30 mouse cellular contexts compared by ENCODE assay signal in the genomic region with DNA sequence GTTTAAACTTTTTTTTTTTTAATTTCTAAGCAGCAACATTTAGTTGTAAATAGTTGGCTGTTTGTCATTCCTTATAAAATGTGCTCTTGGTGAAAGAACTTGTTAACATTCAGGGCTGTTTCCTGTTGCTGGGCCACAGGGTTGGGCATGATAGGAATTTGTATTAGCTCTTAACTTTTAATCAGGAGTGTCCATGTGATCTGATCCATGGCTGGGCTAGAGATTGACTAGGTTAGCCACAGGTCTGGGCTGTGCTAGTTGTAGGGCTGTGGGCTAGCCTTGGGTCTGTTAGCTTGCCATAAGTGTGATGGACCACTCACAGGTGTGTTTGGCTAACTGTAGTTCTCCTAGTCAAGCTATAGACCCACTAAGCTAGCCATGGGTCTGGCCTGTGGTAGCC.
DNase-seq lines count a peak whose midpoint lies in the region; ATAC-seq and TF ChIP-seq lines count a peak whose summit lies in the region.
"Had no signal": no experiment of that assay in that cellular context is flagged by ENCODE, and none has a peak within 500 bp of the region (broad histone marks: within the 10 kb centered on the region; RNA-seq: fewer than 3 reads in every experiment).

No protein-coding gene starts in this region.

- no peak for TF ChIP-seq CTCF in kidney, adult 2 months (conservative IDR thresholded peaks at IDR 0.05; ENCODE audit: insufficient read depth, insufficient read length, low read depth, low read length)
- no peak for TF ChIP-seq CTCF in layer of hippocampus, adult 2 months (conservative IDR thresholded peaks at IDR 0.05)

- no peaks in the 10 kb centered on the region for H3K27me3 ChIP-seq in heart, embryonic 12.5 days (replicated peaks)
- H3K27me3 ChIP-seq in kidney, adult 2 months (replicated peaks; ENCODE audit: control insufficient read depth, insufficient read depth, low read length): no peaks in the 10 kb centered on the region
- no peaks in the 10 kb centered on the region for H3K27me3 ChIP-seq in neural tube, embryonic 12.5 days (replicated peaks)
- H3K27me3 ChIP-seq in neural tube, embryonic 15.5 days (replicated peaks): 0 out of 2 replicates have a peak, but pooled peaks cover 3% of the 10 kb centered on the region
- H3K27me3 ChIP-seq: CH12.LX; embryonic facial prominence, embryonic 13.5 days; embryonic facial prominence, embryonic 15.5 days; forebrain, embryonic 12.5 days; Patski had no signal

- no peaks in the 10 kb centered on the region for H3K4me1 ChIP-seq in heart, embryonic 12.5 days (replicated peaks)
- no peaks in the 10 kb centered on the region for H3K4me1 ChIP-seq in kidney, adult 2 months (ENCODE audit: control insufficient read depth, insufficient read depth, low read length)
- H3K4me1 ChIP-seq in neural tube, embryonic 12.5 days: 0 out of 2 replicates have a peak, but pooled peaks cover 4% of the 10 kb centered on the region
- H3K4me1 ChIP-seq in neural tube, embryonic 15.5 days: peaks cover 15% of the 10 kb centered on the region
- H3K4me1 ChIP-seq: forebrain, embryonic 12.5 days had no signal

- H3K9ac ChIP-seq in heart, embryonic 12.5 days: no peak overlapping the region
- no peak overlapping the region for H3K9ac ChIP-seq in neural tube, embryonic 12.5 days
- no peak overlapping the region for H3K9ac ChIP-seq in neural tube, embryonic 15.5 days (replicated peaks)
- H3K9ac ChIP-seq: embryonic facial prominence, embryonic 13.5 days; embryonic facial prominence, embryonic 15.5 days; forebrain, embryonic 12.5 days had no signal

- H3K27ac ChIP-seq in heart, embryonic 12.5 days (ENCODE audit: poor library complexity, severe bottlenecking): no peak overlapping the region
- H3K27ac ChIP-seq in kidney, adult 2 months (ENCODE audit: insufficient read depth, low read depth, low read length): no peak overlapping the region
- peak overlapping the region; percentile 65; the same call in 1 of the 2 replicates for H3K27ac ChIP-seq in layer of hippocampus, adult 2 months
- H3K27ac ChIP-seq in neural tube, embryonic 12.5 days: no peak overlapping the region
- no peak overlapping the region for H3K27ac ChIP-seq in neural tube, embryonic 15.5 days (replicated peaks)
- H3K27ac ChIP-seq: embryonic facial prominence, embryonic 13.5 days; embryonic facial prominence, embryonic 15.5 days; forebrain, embryonic 10.5 days; forebrain, embryonic 12.5 days had no signal

- no peaks in the 10 kb centered on the region for H3K36me3 ChIP-seq in heart, embryonic 12.5 days
- H3K36me3 ChIP-seq in kidney, adult 2 months (ENCODE audit: control insufficient read depth, insufficient read depth, low read length): no peaks in the 10 kb centered on the region
- H3K36me3 ChIP-seq in neural tube, embryonic 12.5 days: no peaks in the 10 kb centered on the region
- H3K36me3 ChIP-seq in neural tube, embryonic 15.5 days: no peaks in the 10 kb centered on the region
- H3K36me3 ChIP-seq: embryonic facial prominence, embryonic 13.5 days; embryonic facial prominence, embryonic 15.5 days; forebrain, embryonic 10.5 days; forebrain, embryonic 12.5 days; G1E had no signal

- ATAC-seq in heart, embryonic 12.5 days (ENCODE audit: insufficient number of reproducible peaks, low FRiP score): no peak
- 0 out of 2 replicates have a peak, but pooled peaks have one; percentile 48 for ATAC-seq in neural tube, embryonic 12.5 days (ENCODE audit: low FRiP score, low read depth)
- ATAC-seq in neural tube, embryonic 15.5 days (ENCODE audit: low FRiP score): no peak
- ATAC-seq: activated CD4-positive, CD25-positive, alpha-beta regulatory T cell, adult 4 months; CD4-positive, CD25-positive, alpha-beta regulatory T cell, adult 4 months; forebrain, embryonic 14.5 days; Patski had no signal

- peak; percentile 54 for DNase-seq in heart, adult 11 months
- DNase-seq in kidney, adult 2 months: peak; percentile 7
- DNase-seq in kidney, adult 18-20 months: no peak
- DNase-seq in layer of hippocampus, adult 2 months (ENCODE audit: low spot score in 2 of 2): no peak
- no peak for DNase-seq in layer of hippocampus, postnatal 10 days (ENCODE audit: low spot score in 2 of 2)
- DNase-seq: adrenal gland, adult 8-10 months; adrenal gland, postnatal 14 days; adrenal gland, postnatal 36 days; B cell, adult 2 months; cerebellum, adult 11 months; cerebellum, adult 18-20 months; cerebellum, adult 8-10 months; cerebellum, adult 9-11 months; cerebellum, postnatal 14 days; cerebellum, postnatal 36 days; embryo, embryonic 11 days had no signal

- no peak for TF ChIP-seq POLR2A in kidney, adult 2 months (IDR thresholded peaks at IDR 0.05; ENCODE audit: low read depth, low read length)

- H3K9me3 ChIP-seq in heart, embryonic 12.5 days (replicated peaks): no peaks in the 10 kb centered on the region
- H3K9me3 ChIP-seq in neural tube, embryonic 12.5 days: no peaks in the 10 kb centered on the region
- no peaks in the 10 kb centered on the region for H3K9me3 ChIP-seq in neural tube, embryonic 15.5 days (replicated peaks)
- H3K9me3 ChIP-seq: embryonic facial prominence, embryonic 13.5 days; embryonic facial prominence, embryonic 15.5 days; forebrain, embryonic 10.5 days; forebrain, embryonic 12.5 days; G1E had no signal

- H3K4me3 ChIP-seq in heart, embryonic 12.5 days: no peak overlapping the region
- H3K4me3 ChIP-seq in kidney, adult 2 months (ENCODE audit: insufficient read depth, low read depth, low read length): no peak overlapping the region
- no peak overlapping the region for H3K4me3 ChIP-seq in layer of hippocampus, adult 2 months
- no peak overlapping the region for H3K4me3 ChIP-seq in neural tube, embryonic 12.5 days
- no peak overlapping the region for H3K4me3 ChIP-seq in neural tube, embryonic 15.5 days (replicated peaks)
- H3K4me3 ChIP-seq: embryonic facial prominence, embryonic 13.5 days; embryonic facial prominence, embryonic 15.5 days; erythroblast, embryonic 14.5 days; forebrain, embryonic 10.5 days; forebrain, embryonic 12.5 days had no signal

- no peak overlapping the region for H3K4me2 ChIP-seq in heart, embryonic 12.5 days
- no peak overlapping the region for H3K4me2 ChIP-seq in neural tube, embryonic 12.5 days (replicated peaks)
- H3K4me2 ChIP-seq in neural tube, embryonic 15.5 days: no peak overlapping the region
- H3K4me2 ChIP-seq: embryonic facial prominence, embryonic 13.5 days; embryonic facial prominence, embryonic 15.5 days; forebrain, embryonic 12.5 days had no signal

Comparison
In these comparisons a context has a peak if more than half of its experiments do, and no peak if none do; other contexts are left out.
1. DNase-seq: peak in heart, adult 11 months (single experiment) and kidney, adult 2 months (single experiment); none in kidney, adult 18-20 months (single experiment), layer of hippocampus, adult 2 months (0 of 2) and layer of hippocampus, postnatal 10 days (0 of 2).